Mouse (Mus musculus): ENCODE results near the gene Ift52. TPM values are rescaled to one million over a fixed set of nuclear protein-coding genes. Genes with fewer than 3 reads are reported as not detected.
"Not testable (repeated sequence)": the region's sequence is repeated elsewhere in the genome, so short reads cannot be mapped to it uniquely, and the experiment has no call there.

The Ift52 gene
- polyA plus RNA-seq, 1 experiment from 2014 or later: 25.9 TPM

- Histone ChIP-seq H3K4me1 (no peaks in the 10 kb centered on the region; the same call in 1 of the 2 replicates), H3K36me3 (peaks cover 90% of the 10 kb centered on the region), H3K9me3 (replicated peaks) (no peaks in the 10 kb centered on the region), H3K27ac (no peak overlapping the region), H3K9ac (no peak overlapping the region), H3K4me3 (no peak overlapping the region), H3K4me2 (no peak overlapping the region), H3K27me3 (replicated peaks) (no peaks in the 10 kb centered on the region)
- WGBS (ENCODE audit: insufficient replicate concordance): 57% methylated on average over 7 of the region's 7 CpGs
- 0 out of 2 replicates have a peak, but pooled peaks have one; percentile 42 for ATAC-seq
Observed at GRCm38 (mm10) chr2:163039940-163040339, 22.8 kb downstream of the Ift52 start.

GRCm38 (mm10) chr2:163048125-163048524 is 31.0 kb downstream of the Ift52 start:
- H3K27me3 ChIP-seq (replicated peaks): no peaks in the 10 kb centered on the region
- peaks cover 46% of the 10 kb centered on the region for H3K36me3 ChIP-seq
- no peak overlapping the region for H3K27ac ChIP-seq
- no peak overlapping the region for H3K4me3 ChIP-seq
- peak overlapping the region; percentile 50 for H3K4me2 ChIP-seq
- H3K9me3 ChIP-seq (replicated peaks): no peaks in the 10 kb centered on the region
- no peak overlapping the region for H3K9ac ChIP-seq
- H3K4me1 ChIP-seq: 0 out of 2 replicates have a peak, but pooled peaks cover 2% of the 10 kb centered on the region
- 3% methylated on average over 10 of the region's 10 CpGs for WGBS (ENCODE audit: insufficient replicate concordance)
- peak; percentile 67 for ATAC-seq

- 71% methylated on average over 2 of the region's 2 CpGs for WGBS (ENCODE audit: insufficient replicate concordance)
- Histone ChIP-seq H3K27ac (no peak overlapping the region), H3K27me3 (replicated peaks) (no peaks in the 10 kb centered on the region), H3K36me3 (peaks cover 36% of the 10 kb centered on the region), H3K9me3 (replicated peaks) (no peaks in the 10 kb centered on the region), H3K4me2 (no peak overlapping the region), H3K4me1 (peaks cover 10% of the 10 kb centered on the region), H3K9ac (no peak overlapping the region), H3K4me3 (no peak overlapping the region)
- ATAC-seq: no peak
Observed at GRCm38 (mm10) chr2:163049116-163049515, 32.0 kb downstream of the Ift52 start.

GRCm38 (mm10) chr2:163051691-163052090 is 34.5 kb downstream of the Ift52 start:
- H3K9ac ChIP-seq: no peak overlapping the region
- H3K27me3 ChIP-seq (replicated peaks): no peaks in the 10 kb centered on the region
- no peaks in the 10 kb centered on the region for H3K9me3 ChIP-seq (replicated peaks)
- H3K4me3 ChIP-seq: no peak overlapping the region
- peaks cover 17% of the 10 kb centered on the region for H3K36me3 ChIP-seq
- H3K4me1 ChIP-seq: peaks cover 27% of the 10 kb centered on the region
- WGBS (ENCODE audit: insufficient replicate concordance): 65% methylated on average over 1 of the region's 1 CpGs
- H3K27ac ChIP-seq: no peak overlapping the region
- H3K4me2 ChIP-seq: no peak overlapping the region
- no peak for ATAC-seq

DNA sequence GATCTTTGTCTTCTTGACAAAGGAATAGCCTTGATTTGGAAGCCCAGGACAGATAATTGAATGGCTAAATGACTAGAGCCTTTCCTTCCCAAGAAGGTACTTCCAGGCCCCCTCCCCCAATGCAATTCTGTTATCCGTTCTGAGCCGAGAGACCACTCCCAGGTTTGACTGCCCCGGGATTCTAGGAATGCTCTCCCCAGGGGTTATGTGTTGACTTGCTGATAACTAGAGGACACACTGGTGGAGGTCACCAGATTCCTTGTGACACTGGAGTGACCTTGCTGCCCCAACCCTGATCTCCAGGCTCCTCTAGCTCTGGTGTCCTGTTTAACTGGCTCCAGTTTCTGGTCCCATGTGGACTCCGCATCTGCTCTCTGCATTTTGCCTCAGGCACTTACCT is 34.9 kb downstream of the Ift52 start:
- ATAC-seq: no peak
- H3K9ac ChIP-seq: no peak overlapping the region
- H3K36me3 ChIP-seq: peaks cover 16% of the 10 kb centered on the region
- H3K9me3 ChIP-seq (replicated peaks): no peaks in the 10 kb centered on the region
- H3K27ac ChIP-seq: no peak overlapping the region
- H3K4me3 ChIP-seq: no peak overlapping the region
- no peaks in the 10 kb centered on the region for H3K27me3 ChIP-seq (replicated peaks)
- no peak overlapping the region for H3K4me2 ChIP-seq
- peaks cover 31% of the 10 kb centered on the region for H3K4me1 ChIP-seq
- 47% methylated on average over 4 of the region's 4 CpGs for WGBS (ENCODE audit: insufficient replicate concordance)

- Histone ChIP-seq H3K27me3 (replicated peaks) (no peaks in the 10 kb centered on the region), H3K4me1 (peaks cover 33% of the 10 kb centered on the region), H3K4me3 (no peak overlapping the region), H3K27ac (no peak overlapping the region), H3K36me3 (peaks cover 12% of the 10 kb centered on the region; the same call in 1 of the 2 replicates), H3K9me3 (replicated peaks) (no peaks in the 10 kb centered on the region), H3K4me2 (no peak overlapping the region), H3K9ac (no peak overlapping the region)
- WGBS (ENCODE audit: insufficient replicate concordance): 71% methylated on average over 4 of the region's 4 CpGs
- ATAC-seq: no peak
Observed at GRCm38 (mm10) chr2:163052826-163053225, 35.7 kb downstream of the Ift52 start.

- under 1% methylated on average over 48 of the region's 48 CpGs for WGBS (ENCODE audit: insufficient replicate concordance)
- ATAC-seq: peak; percentile 97
- Histone ChIP-seq H3K9ac (peak within 1 kb of the TSS; percentile 91), H3K27me3 (replicated peaks) (no peaks in the 10 kb centered on the region), H3K27ac (peak within 1 kb of the TSS; percentile 90), H3K4me1 (peaks cover 45% of the 10 kb centered on the region), H3K9me3 (replicated peaks) (no peaks in the 10 kb centered on the region), H3K36me3 (peaks cover 19% of the 10 kb centered on the region), H3K4me2 (peak within 1 kb of the TSS; percentile 94), H3K4me3 (peak within 1 kb of the TSS; percentile 81)
Observed at GRCm38 (mm10) chr2:163054335-163054840, 37.2 kb downstream of the Ift52 start, which contains the start of gene Mybl2. Gene Mybl2 (plus strand): TSS chr2:163054687.

DNA sequence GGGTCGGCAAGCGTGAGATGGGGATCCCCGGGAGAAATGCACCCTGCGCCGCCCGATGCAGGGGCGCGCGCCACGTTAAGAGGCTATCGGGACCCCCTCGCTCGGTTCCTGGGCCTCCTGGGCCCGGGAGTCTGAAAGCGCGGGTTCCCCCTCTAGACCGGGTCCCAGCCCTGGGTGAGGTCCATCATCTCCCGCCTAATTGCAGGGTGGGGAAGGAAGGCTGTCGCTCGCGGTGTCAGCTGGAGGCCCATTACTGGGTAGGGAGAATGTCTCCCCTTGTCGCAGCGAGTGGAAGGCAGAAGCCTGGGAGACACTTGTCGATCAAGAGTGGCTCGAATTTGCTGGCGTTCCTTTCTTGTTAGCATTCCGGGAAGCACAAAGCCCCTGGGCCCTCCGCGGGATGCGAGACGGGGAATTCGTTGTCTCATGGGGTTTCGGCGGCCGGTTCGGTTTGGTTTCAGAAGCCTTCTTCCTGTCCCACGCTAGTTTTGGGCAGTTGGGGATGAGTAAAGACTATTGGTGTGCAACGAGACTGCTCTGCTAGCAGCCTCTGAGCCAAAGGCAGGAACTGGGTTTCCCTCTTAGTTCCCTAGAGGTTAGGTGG is 37.8 kb downstream of the Ift52 start:
- peak; percentile 55 for ATAC-seq
- Histone ChIP-seq H3K36me3 (peaks cover 25% of the 10 kb centered on the region), H3K27me3 (replicated peaks) (no peaks in the 10 kb centered on the region), H3K9ac (peak overlapping the region; percentile 91), H3K27ac (peak overlapping the region; percentile 90), H3K9me3 (replicated peaks) (no peaks in the 10 kb centered on the region), H3K4me3 (peak overlapping the region; percentile 81), H3K4me2 (peak overlapping the region; percentile 94), H3K4me1 (peaks cover 51% of the 10 kb centered on the region)
- WGBS (ENCODE audit: insufficient replicate concordance): under 1% methylated on average over 36 of the region's 38 CpGs

DNA sequence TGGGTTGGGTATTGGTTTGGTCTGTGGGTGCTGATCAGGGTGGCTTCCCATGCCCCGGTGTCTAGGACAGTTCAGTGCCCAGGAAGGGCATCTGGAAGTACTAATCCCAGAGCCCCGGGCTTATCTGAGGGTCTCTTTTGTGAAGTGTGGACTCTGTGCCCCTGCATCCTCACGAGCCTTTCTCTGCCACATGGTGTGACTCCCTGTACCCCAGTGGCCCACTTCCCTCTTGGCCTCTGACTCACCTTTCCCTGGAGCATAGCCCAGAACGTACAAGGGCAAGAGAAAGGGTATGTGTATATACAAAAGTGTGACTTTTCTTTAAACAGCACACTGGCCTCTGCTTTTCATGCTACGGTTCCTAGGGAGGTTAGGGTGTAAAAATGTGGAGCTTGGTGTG is 38.6 kb downstream of the Ift52 start:
- Histone ChIP-seq H3K27ac (peak overlapping the region; percentile 90; the same call in 1 of the 2 replicates), H3K4me3 (peak overlapping the region; percentile 81), H3K4me1 (peaks cover 57% of the 10 kb centered on the region), H3K27me3 (replicated peaks) (no peaks in the 10 kb centered on the region), H3K9me3 (replicated peaks) (no peaks in the 10 kb centered on the region), H3K9ac (peak overlapping the region; percentile 91), H3K4me2 (peak overlapping the region; percentile 94), H3K36me3 (peaks cover 28% of the 10 kb centered on the region)
- no peak for ATAC-seq
- 22% methylated on average over 5 of the region's 5 CpGs for WGBS (ENCODE audit: insufficient replicate concordance)

- no peaks in the 10 kb centered on the region for H3K9me3 ChIP-seq (replicated peaks)
- H3K9ac ChIP-seq: peak overlapping the region; percentile 91; the same call in 1 of the 2 replicates
- peak overlapping the region; percentile 81 for H3K4me3 ChIP-seq
- WGBS (ENCODE audit: insufficient replicate concordance): 83% methylated on average over 9 of the region's 9 CpGs
- no peak for ATAC-seq
- peak overlapping the region; percentile 94 for H3K4me2 ChIP-seq
- H3K27ac ChIP-seq: no peak overlapping the region
- no peaks in the 10 kb centered on the region for H3K27me3 ChIP-seq (replicated peaks)
- peaks cover 36% of the 10 kb centered on the region for H3K36me3 ChIP-seq
- H3K4me1 ChIP-seq: peaks cover 65% of the 10 kb centered on the region
Observed at GRCm38 (mm10) chr2:163056584-163056983, 39.4 kb downstream of the Ift52 start.

- Histone ChIP-seq H3K4me1 (peaks cover 57% of the 10 kb centered on the region), H3K36me3 (peaks cover 60% of the 10 kb centered on the region), H3K4me2 (peak overlapping the region; percentile 12)
- WGBS (ENCODE audit: insufficient replicate concordance): 73% methylated on average over 7 of the region's 7 CpGs
- H3K27ac ChIP-seq; ATAC-seq; H3K9ac ChIP-seq; H3K4me3 ChIP-seq; H3K27me3 ChIP-seq (replicated peaks); H3K9me3 ChIP-seq (replicated peaks): not testable (repeated sequence)
Observed at GRCm38 (mm10) chr2:163058981-163059380, 41.8 kb downstream of the Ift52 start.

GRCm38 (mm10) chr2:163060630-163061029 is 43.5 kb downstream of the Ift52 start:
- H3K36me3 ChIP-seq: peaks cover 77% of the 10 kb centered on the region
- H3K27me3 ChIP-seq (replicated peaks): no peaks in the 10 kb centered on the region
- WGBS (ENCODE audit: insufficient replicate concordance): 46% methylated on average over 6 of the region's 6 CpGs
- ATAC-seq: no peak
- peaks cover 49% of the 10 kb centered on the region for H3K4me1 ChIP-seq
- H3K9ac ChIP-seq: no peak overlapping the region
- H3K9me3 ChIP-seq (replicated peaks): no peaks in the 10 kb centered on the region
- H3K27ac ChIP-seq: peak overlapping the region; percentile 33; the same call in 1 of the 2 replicates
- no peak overlapping the region for H3K4me3 ChIP-seq
- H3K4me2 ChIP-seq: no peak overlapping the region

Measured in liver, embryonic 12.5 days (tissue).